Mouse (Mus musculus) embryonic facial prominence, embryonic 10.5 days (tissue): Measurements from ENCODE around the gene Aggf1. TPM values are rescaled to one million over a fixed set of nuclear protein-coding genes. Genes with fewer than 3 reads are reported as not detected.
A peak's percentile ranks its signal among the peaks of the same experiment; 100 is the strongest.

ENCODE experiments used
- DNase-seq: peaks from one replicate; pipeline ENCODE4 v3.0.0-alpha.2; 2017; ENCODE audit warnings: low spot score
- H3K27ac ChIP-seq: fragments of 300-500 bp; sonication (generic); replicated peaks from 2 replicates; pipeline ENCODE4 v1.5.1; 2016; ENCODE audit warnings: mild to moderate bottlenecking
- H3K27me3 ChIP-seq: fragments of 300-500 bp; sonication (generic); replicated peaks from 2 replicates; pipeline ENCODE4 v1.6.1; 2016; ENCODE audit warnings: low read depth, mild to moderate bottlenecking; ENCODE audit not compliant: poor library complexity, severe bottlenecking
- H3K36me3 ChIP-seq: fragments of 300-500 bp; sonication (generic); replicated peaks from 2 replicates; pipeline ENCODE4 v1.6.1; 2016; ENCODE audit warnings: mild to moderate bottlenecking, moderate library complexity
- H3K4me1 ChIP-seq: fragments of 300-500 bp; sonication (generic); 2 replicates; pipeline ENCODE4 v1.6.1; 2016
- H3K4me3 ChIP-seq: fragments of 300-500 bp; sonication (generic); 2 replicates; pipeline ENCODE4 v1.5.1; 2016; ENCODE audit warnings: mild to moderate bottlenecking, moderate library complexity
- H3K9me3 ChIP-seq: fragments of 300-500 bp; sonication (generic); 2 replicates; pipeline ENCODE4 v1.6.1; 2016; ENCODE audit warnings: mild to moderate bottlenecking
- WGBS: fragments of 180-500 bp; shearing (Covaris S2); methylation state at CpG from one replicate; pipeline ENCODE4 v1.1.7; 2016; 5-methylcytosine and 5-hydroxymethylcytosine counted together
- polyA plus RNA-seq: library from polyadenylated mRNA; unstranded; fragments of >200 nt; fragmentation: Nextera tagmentation; extraction: Ambion mirVana; gene quantifications from 2 replicates; pipeline ENCODE4 v1.2.1, GENCODE M21; 2016

Aggf1 gene
- polyA plus RNA-seq, 1 experiment from 2014 or later, result 38.0 TPM

DNA sequence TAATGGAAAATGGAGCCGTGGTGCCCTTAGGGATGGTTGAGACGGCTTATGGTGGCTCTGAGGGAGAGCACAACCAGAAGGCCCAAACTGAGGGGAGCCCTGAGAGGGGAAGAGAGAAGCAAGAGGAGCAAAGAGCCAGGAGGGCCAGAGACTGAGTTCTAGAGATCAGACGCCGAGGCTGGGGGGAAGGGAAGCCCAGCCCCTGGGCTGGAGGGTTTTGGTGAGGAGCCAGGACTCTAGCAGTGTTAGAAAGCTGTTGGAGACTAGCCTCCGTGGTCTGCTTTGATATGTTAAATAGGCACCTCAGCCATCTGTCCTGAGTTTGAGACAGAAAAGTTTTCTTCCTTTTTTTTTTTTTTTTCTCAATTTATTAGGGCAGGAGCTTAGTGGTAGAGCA lies 47.8 kb downstream of the Aggf1 start:
- 8% methylated on average over 5 of the region's 5 CpGs for WGBS
- Histone ChIP-seq H3K4me3 (peak overlapping the region; percentile 89), H3K27ac (peak overlapping the region; percentile 100), H3K4me1 (peaks cover 39% of the 10 kb centered on the region), H3K27me3 (no peaks in the 10 kb centered on the region), H3K9me3 (no peaks in the 10 kb centered on the region), H3K36me3 (peaks cover 30% of the 10 kb centered on the region; the same call in 1 of the 2 replicates)
- peak; percentile 55 for DNase-seq

DNA sequence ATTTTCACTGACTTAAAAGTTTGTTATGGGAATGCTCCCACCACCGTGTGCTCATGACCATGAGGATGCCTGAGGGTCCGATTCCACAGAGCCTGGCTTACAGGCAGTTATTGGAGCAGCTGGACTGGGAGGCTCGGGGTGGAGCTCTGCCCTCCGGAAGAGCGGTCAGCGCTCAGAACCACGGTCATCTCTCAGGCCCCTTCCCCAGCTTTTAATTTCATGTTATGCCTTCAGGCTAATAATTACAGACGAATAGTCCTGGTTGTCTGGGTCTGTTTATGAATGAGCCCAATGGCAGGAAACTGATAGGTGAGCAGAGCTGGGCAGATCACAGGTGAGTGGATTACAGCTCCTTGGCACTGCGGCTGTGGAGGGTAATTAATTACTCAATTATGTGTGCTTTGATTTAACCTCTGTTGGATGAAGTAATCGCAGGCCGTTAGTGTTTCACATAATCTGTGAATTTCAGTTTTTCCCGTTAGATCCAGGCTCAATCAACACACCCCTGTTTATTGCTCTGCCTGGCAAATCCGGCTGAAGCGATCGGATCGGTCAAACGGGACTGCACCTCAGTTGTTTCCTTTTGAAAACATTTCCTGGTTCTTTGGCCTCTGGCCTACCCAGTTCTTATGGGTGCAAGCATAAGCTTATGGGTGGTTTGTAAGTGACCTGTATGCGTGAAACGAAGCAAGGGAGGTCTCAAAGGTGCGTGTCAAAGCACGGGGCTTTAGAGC lies 48.4 kb downstream of the Aggf1 start:
- Histone ChIP-seq H3K27ac (peak overlapping the region; percentile 100), H3K36me3 (peaks cover 25% of the 10 kb centered on the region; the same call in 1 of the 2 replicates), H3K27me3 (no peaks in the 10 kb centered on the region), H3K4me1 (peaks cover 34% of the 10 kb centered on the region), H3K4me3 (peak overlapping the region; percentile 89), H3K9me3 (no peaks in the 10 kb centered on the region)
- WGBS, result 10% methylated on average over 21 of the region's 21 CpGs
- DNase-seq, result peak; percentile 76

DNA sequence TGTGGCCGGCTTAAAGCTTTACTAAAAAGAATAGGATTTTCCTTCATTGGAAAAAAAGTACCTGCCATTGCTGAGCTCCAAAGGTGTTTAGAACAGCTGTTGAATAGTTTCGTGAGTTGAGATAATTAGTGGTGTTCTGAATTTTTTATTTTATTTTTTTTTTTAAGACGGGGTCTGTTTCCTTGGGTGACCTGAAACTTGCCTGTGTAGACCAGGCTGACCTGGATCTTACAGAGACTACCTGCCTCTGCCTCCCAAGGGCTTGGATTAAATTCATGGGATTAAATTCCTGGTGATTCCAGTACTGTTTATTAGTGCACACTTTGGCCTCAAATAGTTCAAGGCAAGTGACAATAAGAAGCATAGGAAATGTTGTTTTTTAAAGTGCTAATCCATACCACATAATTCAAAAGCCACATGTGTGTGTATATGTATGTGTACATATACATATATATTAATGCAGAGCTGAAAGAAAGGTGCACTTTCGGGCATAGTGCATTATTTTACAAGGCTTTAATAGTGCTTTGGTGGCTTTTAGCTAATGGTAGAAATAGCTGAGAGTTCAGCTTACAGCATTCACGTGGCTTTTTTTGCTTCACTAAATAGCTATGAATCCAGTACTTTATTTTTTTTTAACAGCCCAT lies 49.1 kb downstream of the Aggf1 start:
- 16% methylated on average over 5 of the region's 5 CpGs for WGBS
- peaks cover 17% of the 10 kb centered on the region; the same call in 1 of the 2 replicates for H3K36me3 ChIP-seq
- H3K9me3 ChIP-seq, result no peaks in the 10 kb centered on the region
- peak overlapping the region; percentile 89 for H3K4me3 ChIP-seq
- no peaks in the 10 kb centered on the region for H3K27me3 ChIP-seq
- DNase-seq, result no peak
- H3K4me1 ChIP-seq, result peaks cover 34% of the 10 kb centered on the region
- H3K27ac ChIP-seq, result peak overlapping the region; percentile 100

DNA sequence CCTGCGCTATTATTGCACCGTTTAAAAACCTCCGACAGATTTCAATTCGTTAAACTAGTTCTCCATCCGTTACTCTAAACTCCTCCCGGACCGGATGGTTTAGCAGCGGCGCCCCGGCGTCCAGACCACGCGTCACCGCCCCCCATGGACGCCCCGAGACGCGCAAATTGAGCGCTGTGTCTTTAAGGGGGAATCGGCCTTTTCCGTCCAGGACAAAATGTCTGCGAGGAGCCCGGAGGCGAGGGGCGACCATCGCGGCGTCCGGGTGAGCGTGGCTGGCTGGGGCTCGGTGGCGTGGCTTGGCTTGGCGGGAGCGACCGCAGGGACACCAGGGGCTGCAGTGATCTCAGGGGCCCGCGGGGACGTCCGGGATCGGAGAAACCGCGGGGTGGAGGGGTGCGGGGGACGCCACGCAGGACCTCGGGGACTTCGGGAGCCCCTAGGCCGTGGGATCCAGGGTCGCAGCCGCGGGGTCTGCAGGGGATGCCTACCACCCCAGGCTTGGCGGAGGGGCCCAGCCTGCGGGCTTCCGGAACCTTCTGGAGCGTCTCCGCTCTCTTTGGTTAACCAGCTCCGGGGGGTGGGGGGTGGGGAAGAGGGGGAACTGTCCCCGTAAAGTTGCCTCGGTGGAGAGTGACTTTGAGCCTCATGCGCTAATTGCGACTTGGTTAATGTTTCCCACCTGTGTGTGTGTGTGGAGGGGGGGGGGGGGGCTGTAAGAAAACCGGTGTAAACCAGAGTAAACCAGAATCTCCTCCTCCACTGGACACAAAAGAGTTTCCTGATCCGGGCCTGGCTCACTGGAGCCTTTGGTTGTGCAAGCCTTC lies 49.9 kb downstream of the Aggf1 start:
- Histone ChIP-seq H3K9me3 (no peaks in the 10 kb centered on the region), H3K4me1 (peaks cover 31% of the 10 kb centered on the region), H3K36me3 (peaks cover 12% of the 10 kb centered on the region; the same call in 1 of the 2 replicates), H3K27ac (peak overlapping the region; percentile 100), H3K4me3 (peak overlapping the region; percentile 89), H3K27me3 (no peaks in the 10 kb centered on the region)
- peak; percentile 86 for DNase-seq
- WGBS, result under 1% methylated on average over 63 of the region's 63 CpGs

GRCm38 (mm10) chr13:95324626-95325079 lies 50.5 kb downstream of the Aggf1 start:
- peak overlapping the region; percentile 89 for H3K4me3 ChIP-seq
- peaks cover 9% of the 10 kb centered on the region; the same call in 1 of the 2 replicates for H3K36me3 ChIP-seq
- peaks cover 34% of the 10 kb centered on the region for H3K4me1 ChIP-seq
- H3K9me3 ChIP-seq, result no peaks in the 10 kb centered on the region
- H3K27me3 ChIP-seq, result no peaks in the 10 kb centered on the region
- no peak for DNase-seq
- under 1% methylated on average over 22 of the region's 22 CpGs for WGBS
- H3K27ac ChIP-seq, result peak overlapping the region; percentile 100

- peak overlapping the region; percentile 89 for H3K4me3 ChIP-seq
- H3K9me3 ChIP-seq, result no peaks in the 10 kb centered on the region
- H3K27ac ChIP-seq, result peak overlapping the region; percentile 100
- WGBS, result 25% methylated on average over 15 of the region's 15 CpGs
- H3K27me3 ChIP-seq, result no peaks in the 10 kb centered on the region
- H3K36me3 ChIP-seq, result peaks cover 9% of the 10 kb centered on the region; the same call in 1 of the 2 replicates
- peak; percentile 78 for DNase-seq
- H3K4me1 ChIP-seq, result peaks cover 37% of the 10 kb centered on the region
These were observed 51.1 kb downstream of the Aggf1 start for GRCm38 (mm10) chr13:95323950-95324625.

GRCm38 (mm10) chr13:95323400-95323799 lies 51.8 kb downstream of the Aggf1 start, which contains the start of gene Zbed3:
Gene Zbed3 (plus strand): TSS chr13:95323612.
- no peak for DNase-seq
- Histone ChIP-seq H3K4me3 (peak within 1 kb of the TSS; percentile 89), H3K4me1 (peaks cover 34% of the 10 kb centered on the region), H3K27me3 (no peaks in the 10 kb centered on the region), H3K9me3 (no peaks in the 10 kb centered on the region), H3K27ac (peak within 1 kb of the TSS; percentile 100), H3K36me3 (peaks cover 2% of the 10 kb centered on the region; the same call in 1 of the 2 replicates)
- 89% methylated on average over 6 of the region's 6 CpGs for WGBS

- H3K4me1 ChIP-seq, result peaks cover 10% of the 10 kb centered on the region; the same call in 1 of the 2 replicates
- no peaks in the 10 kb centered on the region for H3K27me3 ChIP-seq
- H3K4me3 ChIP-seq, result no peak overlapping the region
- H3K9me3 ChIP-seq, result no peaks in the 10 kb centered on the region
- no peaks in the 10 kb centered on the region for H3K36me3 ChIP-seq
- WGBS, result 37% methylated on average over 4 of the region's 4 CpGs
- H3K27ac ChIP-seq, result no peak overlapping the region
- no peak for DNase-seq
These were observed 54.7 kb downstream of the Aggf1 start for GRCm38 (mm10) chr13:95320451-95320850.

DNA sequence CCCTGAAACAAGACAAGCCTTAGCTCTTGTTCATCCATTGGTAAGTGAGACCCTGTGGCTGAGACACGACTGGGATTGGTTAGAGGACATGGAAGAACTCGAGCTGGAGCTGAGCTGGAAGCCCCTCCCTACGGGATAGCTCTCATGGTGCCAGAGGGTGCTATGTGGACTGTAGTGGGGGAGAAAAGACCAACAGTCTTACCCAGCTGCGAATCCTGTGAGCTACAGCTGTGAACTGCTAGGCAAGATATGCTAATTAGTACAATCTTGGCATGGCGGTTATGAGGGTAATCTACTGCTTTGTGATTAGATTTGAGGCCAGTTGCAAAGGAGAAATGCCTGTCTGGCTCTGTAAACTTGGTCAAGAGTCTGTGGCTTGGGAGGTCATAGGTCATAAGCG lies 56.0 kb downstream of the Aggf1 start:
- Histone ChIP-seq H3K9me3 (no peaks in the 10 kb centered on the region), H3K27me3 (no peaks in the 10 kb centered on the region), H3K36me3 (no peaks in the 10 kb centered on the region), H3K27ac (no peak overlapping the region), H3K4me1 (peaks cover 8% of the 10 kb centered on the region; the same call in 1 of the 2 replicates), H3K4me3 (no peak overlapping the region)
- no peak for DNase-seq
- WGBS, result 79% methylated on average over 6 of the region's 6 CpGs

GRCm38 (mm10) chr13:95312016-95312415 lies 63.1 kb downstream of the Aggf1 start:
- no peak for DNase-seq
- no peak overlapping the region for H3K4me3 ChIP-seq
- no peaks in the 10 kb centered on the region for H3K27me3 ChIP-seq
- no peaks in the 10 kb centered on the region for H3K9me3 ChIP-seq
- H3K36me3 ChIP-seq, result no peaks in the 10 kb centered on the region
- WGBS, result 82% methylated on average over 6 of the region's 6 CpGs
- no peaks in the 10 kb centered on the region for H3K4me1 ChIP-seq
- no peak overlapping the region for H3K27ac ChIP-seq

DNA sequence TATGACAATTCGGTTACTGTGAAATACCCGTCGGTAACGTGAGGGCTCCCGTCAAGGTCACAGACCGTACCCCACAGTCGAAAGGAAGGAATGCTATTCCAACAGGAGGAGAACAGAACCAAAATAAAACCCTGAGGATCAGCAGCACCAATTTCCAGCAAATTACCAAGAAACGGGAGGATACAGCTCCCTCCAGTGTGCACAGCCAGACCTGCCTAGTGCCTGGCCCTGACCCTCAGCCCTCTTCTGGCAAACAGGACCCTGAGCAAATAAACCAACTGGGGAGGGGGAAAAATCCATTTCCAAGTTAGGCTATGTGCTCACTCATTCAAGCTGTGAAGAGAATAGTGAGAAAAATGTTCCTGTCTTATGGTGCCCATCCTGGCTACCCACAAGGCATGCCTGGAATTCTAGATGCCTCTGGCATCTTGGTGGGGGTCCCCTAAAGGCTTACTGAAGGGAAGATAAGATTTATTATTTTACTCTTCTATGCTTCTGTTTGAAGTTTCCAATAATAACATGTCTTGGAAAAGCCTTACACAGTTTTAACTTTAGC lies 68.0 kb downstream of the Aggf1 start:
- no peaks in the 10 kb centered on the region for H3K36me3 ChIP-seq
- no peak overlapping the region for H3K4me3 ChIP-seq
- no peak for DNase-seq
- no peak overlapping the region for H3K27ac ChIP-seq
- no peaks in the 10 kb centered on the region for H3K4me1 ChIP-seq
- WGBS, result 75% methylated on average over 8 of the region's 8 CpGs
- no peaks in the 10 kb centered on the region for H3K9me3 ChIP-seq
- H3K27me3 ChIP-seq, result no peaks in the 10 kb centered on the region
